Mouse (Mus musculus): ENCODE results near the gene Igfbp7.

- no peak for TF ChIP-seq CTCF (IDR thresholded peaks at IDR 0.05)
- TF ChIP-seq EP300 (IDR thresholded peaks at IDR 0.05): no peak
Measured at GRCm38 (mm10) chr5:77375546-77375945, 32.3 kb downstream of the Igfbp7 start.
